Mouse (Mus musculus): Measurements from ENCODE around the gene Pga5.

Gene Pga5

GRCm38 (mm10) chr19:10681571-10681970 is 3.7 kb upstream of the Pga5 start:
- in situ Hi-C loops (cut with MboI; ENCODE audit: unreplicated experiment in 2 of 2): loop anchor here in 1 of 2 experiments (5.0 to 25.0 kb wide), 2 partner anchors 36 to 1781 kb away; partner anchors contain the start of gene Mpeg1

GRCm38 (mm10) chr19:10678772-10679067 is 849 bp upstream of the Pga5 start:
- in situ Hi-C loops (cut with MboI; ENCODE audit: unreplicated experiment in 2 of 2): loop anchor here (5.0 to 25.0 kb wide), 2 partner anchors 34 to 1784 kb away; partner anchors contain the start of gene Mpeg1 (in 1 of the 2)

GRCm38 (mm10) chr19:10676656-10677055 is 1.2 kb downstream of the Pga5 start:
- in situ Hi-C loops (cut with MboI; ENCODE audit: unreplicated experiment in 2 of 2): loop anchor here (5.0 to 25.0 kb wide), 2 partner anchors 36 to 1786 kb away; partner anchors contain the start of gene Mpeg1 (in 1 of the 2)

- in situ Hi-C loops (cut with MboI; ENCODE audit: unreplicated experiment in 2 of 2): loop anchor here in 1 of 2 experiments (5.0 kb wide), 1 partner anchor 289 kb away; no protein-coding TSS in a partner anchor
Observed at GRCm38 (mm10) chr19:10673275-10673674, 4.6 kb downstream of the Pga5 start.

GRCm38 (mm10) chr19:10671854-10672417 is 5.9 kb downstream of the Pga5 start:
- in situ Hi-C loops (cut with MboI; ENCODE audit: unreplicated experiment in 2 of 2): loop anchor here in 1 of 2 experiments (5.0 kb wide), 1 partner anchor 290 kb away; no protein-coding TSS in a partner anchor

GRCm38 (mm10) chr19:10671319-10671718 is 6.6 kb downstream of the Pga5 start:
- in situ Hi-C loops (cut with MboI; ENCODE audit: unreplicated experiment in 2 of 2): loop anchor here in 1 of 2 experiments (5.0 kb wide), 1 partner anchor 291 kb away; no protein-coding TSS in a partner anchor

GRCm38 (mm10) chr19:10665499-10665898 is 12.4 kb downstream of the Pga5 start:
- in situ Hi-C loops (cut with MboI; ENCODE audit: unreplicated experiment in 2 of 2): loop anchor here in 1 of 2 experiments (5.0 to 10.0 kb wide), 2 partner anchors 49 to 292 kb away; no protein-coding TSS in a partner anchor

- in situ Hi-C loops (cut with MboI; ENCODE audit: unreplicated experiment in 2 of 2): loop anchor here in 1 of 2 experiments (5.0 to 10.0 kb wide), 2 partner anchors 50 to 292 kb away; no protein-coding TSS in a partner anchor
Observed at GRCm38 (mm10) chr19:10665093-10665492, 12.8 kb downstream of the Pga5 start.

- in situ Hi-C loops (cut with MboI; ENCODE audit: unreplicated experiment in 2 of 2): loop anchor here in 1 of 2 experiments (10.0 kb wide), 1 partner anchor 52 kb away; no protein-coding TSS in a partner anchor
Observed at GRCm38 (mm10) chr19:10662665-10663064, 15.2 kb downstream of the Pga5 start.

GRCm38 (mm10) chr19:10661919-10662318 is 16.0 kb downstream of the Pga5 start:
- in situ Hi-C loops (cut with MboI; ENCODE audit: unreplicated experiment in 2 of 2): loop anchor here in 1 of 2 experiments (10.0 kb wide), 1 partner anchor 53 kb away; no protein-coding TSS in a partner anchor

GRCm38 (mm10) chr19:10661373-10661772 is 16.5 kb downstream of the Pga5 start:
- in situ Hi-C loops (cut with MboI; ENCODE audit: unreplicated experiment in 2 of 2): loop anchor here in 1 of 2 experiments (10.0 kb wide), 1 partner anchor 53 kb away; no protein-coding TSS in a partner anchor

- in situ Hi-C loops (cut with MboI; ENCODE audit: unreplicated experiment in 2 of 2): no loop called here
Observed at GRCm38 (mm10) chr19:10658406-10658805, 19.5 kb downstream of the Pga5 start.

GRCm38 (mm10) chr19:10657742-10658141 is 20.1 kb downstream of the Pga5 start:
- in situ Hi-C loops (cut with MboI; ENCODE audit: unreplicated experiment in 2 of 2): no loop called here

GRCm38 (mm10) chr19:10656058-10656457 is 21.8 kb downstream of the Pga5 start:
- in situ Hi-C loops (cut with MboI; ENCODE audit: unreplicated experiment in 2 of 2): no loop called here

GRCm38 (mm10) chr19:10648156-10648555 is 29.7 kb downstream of the Pga5 start:
- in situ Hi-C loops (cut with MboI; ENCODE audit: unreplicated experiment in 2 of 2): loop anchor here in 1 of 2 experiments (25.0 kb wide), 1 partner anchor 386 kb away; no protein-coding TSS in a partner anchor

GRCm38 (mm10) chr19:10645616-10646015 is 32.3 kb downstream of the Pga5 start:
- in situ Hi-C loops (cut with MboI; ENCODE audit: unreplicated experiment in 2 of 2): loop anchor here in 1 of 2 experiments (25.0 kb wide), 1 partner anchor 383 kb away; no protein-coding TSS in a partner anchor

GRCm38 (mm10) chr19:10640589-10641378 is 37.1 kb downstream of the Pga5 start:
- in situ Hi-C loops (cut with MboI; ENCODE audit: unreplicated experiment in 2 of 2): loop anchor here in 1 of 2 experiments (25.0 kb wide), 1 partner anchor 378 kb away; no protein-coding TSS in a partner anchor

- in situ Hi-C loops (cut with MboI; ENCODE audit: unreplicated experiment in 2 of 2): loop anchor here in 1 of 2 experiments (25.0 kb wide), 1 partner anchor 378 kb away; no protein-coding TSS in a partner anchor
Observed at GRCm38 (mm10) chr19:10640080-10640479, 37.8 kb downstream of the Pga5 start.

- in situ Hi-C loops (cut with MboI; ENCODE audit: unreplicated experiment in 2 of 2): loop anchor here in 1 of 2 experiments (25.0 kb wide), 1 partner anchor 376 kb away; no protein-coding TSS in a partner anchor
Observed at GRCm38 (mm10) chr19:10637840-10638239, 40.0 kb downstream of the Pga5 start.

GRCm38 (mm10) chr19:10634872-10635318 is 43.0 kb downstream of the Pga5 start:
- in situ Hi-C loops (cut with MboI; ENCODE audit: unreplicated experiment in 2 of 2): loop anchor here in 1 of 2 experiments (25.0 kb wide), 1 partner anchor 373 kb away; no protein-coding TSS in a partner anchor

Measured in v-Abl transformed pro-B cells (cell line).